Mouse (Mus musculus) B cell, adult 2 months (primary cell): ENCODE data around the gene 1700008P02Rik.
"Not testable (repeated sequence)": the region's sequence is repeated elsewhere in the genome, so short reads cannot be mapped to it uniquely, and the experiment has no call there.

Source experiments
- DNase-seq, 2 experiments: peaks; one replicate each; pipeline ENCODE4 v3.0.0; 2022

1700008P02Rik gene

GRCm38 (mm10) chr3:6620343-6620742 lies at the start of gene 1700008P02Rik:
1700008P02Rik (minus strand) TSS chr3:6620443.
- DNase-seq: no peak

DNA sequence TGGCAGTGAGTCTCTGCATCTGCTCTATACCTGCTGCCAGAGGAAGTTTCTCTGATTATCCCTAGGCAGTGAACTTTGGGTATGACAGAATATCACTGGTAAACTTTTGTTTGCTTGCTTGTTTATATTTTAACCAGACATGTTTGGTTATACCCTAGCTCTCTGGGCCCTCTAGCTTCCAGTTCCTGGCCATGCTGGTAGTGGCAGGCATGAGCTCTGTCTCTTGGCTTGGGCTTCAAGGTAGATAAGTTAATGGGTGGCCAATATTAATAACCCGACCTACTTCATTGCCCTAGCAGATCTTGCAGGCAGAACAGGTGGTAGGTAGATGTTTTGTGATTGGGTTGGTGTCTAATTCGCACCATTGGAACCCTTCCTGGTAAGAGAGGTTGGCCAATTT lies 29.2 kb upstream of the 1700008P02Rik start:
- no peak for DNase-seq

- not testable (repeated sequence) for DNase-seq
Observed at GRCm38 (mm10) chr3:6638151-6638550, 17.9 kb upstream of the 1700008P02Rik start.

DNA sequence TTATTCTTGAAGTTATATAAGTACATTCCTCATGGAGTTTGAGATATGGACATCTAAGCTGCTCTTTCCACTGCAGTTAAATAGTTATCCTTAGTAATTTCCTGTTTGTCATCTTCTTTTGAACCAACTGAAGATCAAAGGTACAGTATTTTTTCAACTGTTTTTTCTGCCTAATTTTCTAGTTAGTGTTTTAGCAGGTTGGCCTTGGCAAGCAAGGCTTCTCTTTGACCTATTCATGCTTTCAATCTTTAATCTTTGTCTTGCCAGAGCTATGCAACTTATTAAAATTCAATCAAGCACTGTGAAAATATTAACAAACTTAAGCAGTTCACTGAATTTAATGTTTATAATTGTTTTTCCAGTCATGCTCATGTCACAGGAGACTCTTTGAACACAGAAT lies 14.0 kb upstream of the 1700008P02Rik start:
- no peak for DNase-seq

- DNase-seq: no peak
Observed at GRCm38 (mm10) chr3:6617881-6618280, 2.4 kb downstream of the 1700008P02Rik start.
